Mouse (Mus musculus) B cell, adult 2 months (primary cell): Measurements from ENCODE around the gene Mars.

Source experiments
- DNase-seq, 2 experiments: peaks; one replicate each; pipeline ENCODE4 v3.0.0; 2022

Mars gene

DNA sequence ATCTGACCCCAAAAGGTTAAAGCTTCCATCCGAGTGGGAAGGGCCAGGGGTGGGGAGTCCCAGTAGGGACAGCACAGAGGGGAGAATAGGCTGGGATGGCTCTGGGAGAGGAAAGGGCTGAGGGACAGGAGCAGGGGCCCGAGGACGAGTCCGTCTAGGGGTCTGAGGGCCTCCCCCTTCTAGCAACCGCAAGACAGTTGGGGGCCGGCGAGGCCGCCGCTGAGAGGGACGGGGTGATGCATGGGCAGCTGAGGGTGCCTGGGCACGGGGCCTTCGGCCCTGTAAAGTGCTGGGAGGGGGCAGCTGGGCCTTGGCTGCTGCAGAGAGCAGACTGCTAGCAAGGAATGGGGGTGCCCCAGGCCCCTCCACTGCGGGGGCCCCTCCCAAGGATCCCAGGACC lies 25.9 kb downstream of the Mars start:
- DNase-seq = no peak

- no peak for DNase-seq
Measured at GRCm38 (mm10) chr10:127284724-127285500, 26.7 kb downstream of the Mars start.

DNA sequence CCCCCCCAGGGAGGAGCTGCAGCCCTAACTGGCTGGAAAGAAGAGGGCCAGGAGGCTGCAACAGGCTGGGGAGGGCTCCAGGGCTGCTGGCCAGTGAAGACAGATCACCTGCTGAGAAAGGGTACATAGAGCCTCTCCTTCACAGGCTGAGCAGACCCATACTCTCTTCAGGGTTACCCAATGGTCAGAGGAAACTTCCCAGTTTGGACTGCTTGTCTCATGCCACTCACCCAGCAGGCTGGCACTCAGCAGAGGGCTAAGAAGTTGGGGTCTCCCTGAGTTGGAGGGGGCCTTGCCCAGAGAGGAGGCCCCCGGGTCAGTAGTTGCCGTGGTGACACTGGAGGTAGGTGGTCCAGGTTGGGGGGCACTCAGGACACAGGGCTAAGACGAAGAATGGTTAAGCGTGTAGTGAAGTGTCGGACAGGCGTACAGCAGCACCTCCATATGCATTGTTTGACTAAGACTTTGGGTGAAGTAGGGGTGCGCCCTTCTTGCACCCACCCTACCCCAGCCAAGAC lies 27.4 kb downstream of the Mars start:
- DNase-seq = no peak

GRCm38 (mm10) chr10:127282620-127283215 lies 28.9 kb downstream of the Mars start:
- no peak for DNase-seq

GRCm38 (mm10) chr10:127281316-127281715 lies 30.3 kb downstream of the Mars start:
- no peak for DNase-seq

DNA sequence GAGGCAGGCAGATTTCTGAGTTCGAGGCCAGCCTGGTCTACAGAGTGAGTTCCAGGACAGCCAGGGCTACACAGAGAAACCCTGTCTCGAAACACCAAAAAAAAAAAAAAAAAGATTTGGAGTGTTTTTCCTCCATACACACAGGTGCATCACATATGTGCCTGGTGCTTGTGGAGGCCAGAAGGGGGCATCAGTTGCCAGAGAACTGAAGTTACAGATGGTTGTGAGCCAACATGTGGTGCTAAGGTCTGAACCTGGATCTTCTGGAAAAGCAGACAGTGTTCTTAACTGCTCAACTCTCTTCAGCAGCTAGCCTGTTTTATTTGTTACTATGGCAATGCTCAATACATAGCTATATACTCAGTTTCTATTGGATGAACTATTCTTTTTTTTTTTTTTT lies 31.9 kb downstream of the Mars start:
- DNase-seq = no peak

GRCm38 (mm10) chr10:127274261-127275022 lies 37.1 kb downstream of the Mars start:
- DNase-seq = no peak

DNA sequence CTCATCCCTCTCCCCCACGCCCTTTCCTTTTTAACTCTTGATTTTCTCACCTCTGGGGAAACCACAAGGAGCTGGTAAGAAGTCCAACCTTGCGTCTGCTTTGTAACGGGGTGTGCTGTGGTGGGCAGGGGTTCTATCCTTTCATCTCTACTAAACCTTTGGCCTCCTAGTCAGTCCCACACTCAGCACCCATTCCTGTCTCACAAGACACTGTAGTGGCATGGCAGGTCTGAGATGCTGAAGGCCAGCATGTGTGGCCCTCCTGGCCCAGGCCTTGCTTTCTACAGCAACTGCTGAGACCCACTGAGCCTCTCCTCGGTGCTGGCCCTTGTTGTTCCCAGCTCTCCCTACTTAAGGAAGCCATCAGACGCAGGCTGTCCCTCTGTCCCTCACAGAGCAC lies 39.2 kb downstream of the Mars start:
- no peak for DNase-seq

- DNase-seq = no peak
Measured at GRCm38 (mm10) chr10:127269884-127270283, 41.7 kb downstream of the Mars start.

DNA sequence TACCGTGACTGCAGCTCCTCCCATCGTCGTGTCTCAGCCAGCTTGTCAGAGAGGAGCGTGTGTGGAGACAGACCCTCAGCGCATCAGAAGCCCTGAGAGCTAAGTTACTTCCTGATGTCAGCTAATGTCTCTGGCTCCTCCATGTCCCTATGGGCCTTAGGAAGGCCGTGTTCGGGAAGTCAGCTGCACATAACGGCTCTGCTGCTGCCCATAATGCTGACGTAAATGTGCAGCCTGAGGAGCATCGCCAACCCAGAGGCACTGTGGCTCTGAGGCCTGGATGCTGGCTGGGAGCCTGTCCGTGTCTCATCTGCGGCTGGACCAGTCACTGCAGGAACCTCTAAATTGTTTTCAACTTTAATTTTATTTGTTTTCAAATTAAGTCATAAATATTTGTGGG lies 42.5 kb downstream of the Mars start:
- DNase-seq = no peak

DNA sequence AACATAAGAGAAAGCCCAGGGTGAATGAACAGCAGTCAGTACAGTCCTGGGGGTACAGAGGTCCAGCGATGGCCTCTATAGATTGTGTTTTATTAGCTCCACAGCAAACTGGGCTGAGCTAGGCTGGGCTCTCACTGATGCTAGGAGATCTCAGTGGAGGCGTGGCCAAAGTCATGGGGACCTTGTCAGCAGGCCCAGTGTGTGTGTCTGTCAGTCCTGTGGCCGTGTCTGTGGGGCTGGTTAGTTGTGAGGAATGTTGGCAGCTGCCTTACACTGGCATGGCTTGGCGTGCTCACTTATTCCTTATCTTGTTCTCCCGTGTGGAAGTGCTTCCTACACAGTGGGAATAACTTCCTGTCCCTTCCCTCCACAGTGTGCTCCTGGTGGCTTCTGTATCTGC lies 43.2 kb downstream of the Mars start:
- DNase-seq = no peak

- DNase-seq = no peak
Measured at GRCm38 (mm10) chr10:127267318-127267717, 44.3 kb downstream of the Mars start.

DNA sequence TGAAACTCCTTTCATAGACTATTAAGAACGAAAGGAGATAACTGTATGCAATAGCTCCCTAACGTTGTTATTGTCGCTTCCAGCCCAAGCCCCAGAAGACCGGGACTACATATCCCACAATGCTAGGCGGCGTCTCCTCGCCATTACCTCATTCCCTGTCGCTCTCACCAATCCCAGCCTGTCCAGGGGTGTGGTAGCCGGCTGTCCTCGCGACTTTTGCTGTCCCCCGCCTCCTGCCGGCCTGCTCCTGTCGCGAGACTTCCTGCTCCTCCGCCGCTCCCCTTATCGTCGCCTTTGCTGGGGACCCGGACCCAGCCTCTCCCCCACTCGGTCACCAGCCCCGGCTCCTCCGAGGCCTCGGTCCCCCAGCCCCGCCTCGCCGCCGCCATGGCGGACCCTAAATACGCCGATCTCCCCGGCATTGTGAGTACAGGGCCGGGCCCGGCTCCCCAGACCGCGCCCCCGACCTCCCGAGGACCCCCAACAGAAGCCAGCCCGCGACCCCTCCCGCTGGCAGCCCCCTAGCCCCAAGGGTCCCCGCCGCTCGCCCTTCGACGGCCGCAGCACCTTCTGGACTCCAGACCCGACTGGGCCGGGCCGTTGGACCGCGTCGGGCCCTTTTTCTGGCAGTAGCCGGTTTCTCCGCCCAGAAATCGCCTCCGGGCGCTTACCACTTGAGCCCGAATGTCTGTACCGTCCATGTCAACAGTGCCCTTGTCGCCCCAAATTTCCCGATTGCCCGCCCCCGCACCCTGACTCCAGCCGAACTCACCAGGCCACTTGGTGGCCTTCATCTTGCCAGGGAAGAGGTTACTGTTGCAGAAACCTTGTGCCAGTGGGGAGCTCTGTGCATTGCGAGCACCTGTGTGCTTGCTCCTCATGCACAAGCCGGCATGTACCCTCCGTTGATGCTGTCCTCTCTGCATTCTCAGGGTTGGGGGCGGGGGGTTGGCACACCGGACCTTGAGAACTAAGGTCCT lies 45.2 kb downstream of the Mars start, which contains the start of gene Dctn2:
Gene Dctn2 (plus strand): TSS at position 257 of the 980 bp plus-strand sequence.
- peak; percentile 91 to 94 for DNase-seq

DNA sequence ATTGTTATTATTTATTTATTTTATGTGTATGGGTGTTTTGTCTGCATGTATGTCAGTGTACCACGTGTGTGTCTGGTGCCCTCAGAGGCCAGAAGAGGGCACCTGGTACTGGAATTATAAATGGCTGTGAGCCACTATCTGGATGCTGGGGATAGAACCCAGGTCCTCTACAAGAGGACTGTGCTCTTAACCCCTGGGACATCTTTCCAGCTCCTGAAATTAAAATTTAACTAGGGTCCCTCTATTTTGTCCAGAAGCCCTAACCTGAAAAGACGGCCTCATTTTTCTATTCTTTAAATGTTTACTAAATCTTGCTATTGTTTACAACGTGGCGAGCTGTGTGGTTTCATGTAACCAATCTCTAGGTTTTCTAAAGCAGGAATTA lies 45.9 kb downstream of the Mars start:
- peak; percentile 42 to 49 for DNase-seq

GRCm38 (mm10) chr10:127264971-127265370 lies 46.6 kb downstream of the Mars start:
- DNase-seq = no peak

DNA sequence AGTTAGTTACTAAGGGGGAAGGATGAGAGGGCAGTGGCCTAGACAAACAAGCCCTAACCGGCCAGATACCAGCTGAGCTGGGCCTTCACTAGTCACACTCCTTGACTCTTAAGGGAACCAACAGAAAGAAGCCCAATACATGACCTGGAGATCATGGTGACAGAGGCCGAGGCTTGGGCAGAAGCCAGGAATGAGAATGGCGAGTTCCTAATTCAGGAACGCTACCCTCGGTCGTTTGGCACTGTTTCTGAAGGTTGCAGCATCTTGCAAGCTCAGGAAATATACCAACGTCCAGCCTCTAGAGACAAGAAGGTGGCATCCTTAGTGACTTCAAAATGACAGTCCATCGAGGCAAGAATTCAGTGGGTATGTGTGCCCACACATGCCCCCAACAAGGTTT lies 47.2 kb downstream of the Mars start:
- no peak for DNase-seq

DNA sequence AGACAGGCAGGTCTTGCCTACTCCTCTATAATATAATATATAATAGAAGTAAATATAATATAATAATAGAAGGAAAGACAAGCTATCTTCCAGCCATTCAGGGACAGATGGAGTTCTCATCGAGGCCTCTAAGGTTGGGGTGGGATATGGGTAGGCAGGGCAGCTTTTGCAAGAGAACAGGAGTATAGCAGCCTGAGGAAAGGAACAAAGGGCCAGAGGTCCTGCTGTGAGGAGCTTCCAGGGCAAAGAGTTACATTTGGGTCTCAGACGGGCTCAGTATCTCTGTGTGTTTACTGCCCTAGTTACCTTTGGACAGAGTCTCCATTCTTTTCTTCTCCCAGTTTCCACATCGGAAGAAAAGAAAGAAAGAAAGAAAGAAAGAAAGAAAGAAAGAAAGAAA lies 48.0 kb downstream of the Mars start:
- DNase-seq = no peak

- DNase-seq = peak; percentile 54 to 58
Measured at GRCm38 (mm10) chr10:127262548-127263398, 48.8 kb downstream of the Mars start, which contains the start of gene Kif5a. Gene Kif5a (minus strand): TSS chr10:127263348.

- no peak for DNase-seq
Measured at GRCm38 (mm10) chr10:127261706-127262547, 49.7 kb downstream of the Mars start.

DNA sequence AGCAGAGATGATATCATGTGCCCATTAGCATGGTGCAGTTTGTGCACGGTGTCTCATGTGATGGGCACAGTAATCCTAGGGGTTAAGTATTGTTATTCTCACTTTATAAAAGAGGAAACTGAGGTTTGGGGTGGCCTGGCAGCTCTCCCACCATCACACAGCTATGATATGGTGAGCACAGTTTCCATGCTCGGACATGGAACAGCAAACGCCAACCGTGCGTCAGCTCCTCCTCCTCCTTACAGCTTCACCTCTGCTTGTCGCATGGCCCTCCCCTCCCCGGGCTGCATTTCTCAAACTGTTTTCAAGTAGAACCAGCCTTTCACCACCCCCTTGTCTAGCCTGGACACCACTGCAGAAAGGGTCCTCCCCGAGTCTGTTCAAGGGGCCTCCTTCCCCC lies 53.1 kb downstream of the Mars start:
- DNase-seq = no peak
